Mouse (Mus musculus) neural tube, embryonic 11.5 days (tissue): Measurements from ENCODE around the gene Picalm. TPM values are rescaled to one million over a fixed set of nuclear protein-coding genes. Genes with fewer than 3 reads are reported as not detected.

Source experiments
- ATAC-seq: fragments of 200-750 bp; cut with Nextera tagmentation; 2 replicates; pipeline ENCODE4 v1.8.0; 2017; ENCODE audit warnings: moderate number of reproducible peaks, mild to moderate bottlenecking, moderate TSS enrichment, moderate library complexity; ENCODE audit not compliant: insufficient read depth, low FRiP score, low TSS enrichment
- DNase-seq: peaks from one replicate; pipeline ENCODE4 v3.0.0-alpha.2; 2015; ENCODE audit warnings: low spot score
- H3K27ac ChIP-seq: fragments of 300-500 bp; sonication (generic); 2 replicates; pipeline ENCODE4 v1.5.1; 2014; ENCODE audit warnings: low read depth, mild to moderate bottlenecking, low read length
- H3K27me3 ChIP-seq: fragments of 300-500 bp; sonication (generic); 2 replicates; pipeline ENCODE4 v1.6.1; 2014; ENCODE audit warnings: mild to moderate bottlenecking, low read length, mixed read lengths; ENCODE audit not compliant: control insufficient read depth, insufficient read depth
- H3K36me3 ChIP-seq: fragments of 300-500 bp; sonication (generic); 2 replicates; pipeline ENCODE4 v1.6.1; 2014; ENCODE audit warnings: mild to moderate bottlenecking, low read length, moderate library complexity, mixed read lengths; ENCODE audit not compliant: control insufficient read depth, insufficient read depth
- H3K4me1 ChIP-seq: fragments of 300-500 bp; sonication (generic); 2 replicates; pipeline ENCODE4 v1.6.1; 2014; ENCODE audit warnings: low read length, mixed read lengths; ENCODE audit not compliant: control insufficient read depth, insufficient read depth
- H3K4me2 ChIP-seq: fragments of 300-500 bp; sonication (generic); 2 replicates; pipeline ENCODE4 v1.6.1; 2014; ENCODE audit warnings: low read depth, mild to moderate bottlenecking, moderate library complexity
- H3K4me3 ChIP-seq: fragments of 300-500 bp; sonication (generic); 2 replicates; pipeline ENCODE4 v1.5.1; 2014; ENCODE audit warnings: low read depth, low read length
- H3K9ac ChIP-seq: fragments of 300-500 bp; sonication (generic); 2 replicates; pipeline ENCODE4 v1.6.1; 2014; ENCODE audit warnings: mild to moderate bottlenecking, low read length
- H3K9me3 ChIP-seq: fragments of 300-500 bp; sonication (generic); 2 replicates; pipeline ENCODE4 v1.6.1; 2016; ENCODE audit warnings: low read length; ENCODE audit not compliant: control insufficient read depth
- WGBS: fragments of 180-500 bp; shearing (Covaris S2); extraction: QIAGEN DNeasy Blood & Tissue Kit; methylation state at CpG from one replicate; pipeline ENCODE4 v1.1.7; 2014; 5-methylcytosine and 5-hydroxymethylcytosine counted together
- polyA plus RNA-seq: library from polyadenylated mRNA; unstranded; fragments of >200 nt; fragmentation: Nextera tagmentation; extraction: Ambion mirVana; gene quantifications from 2 replicates; pipeline ENCODE4 v1.2.1, GENCODE M21; 2014

Picalm gene
- polyA plus RNA-seq, 1 experiment from 2014 or later = 37.5 TPM

DNA sequence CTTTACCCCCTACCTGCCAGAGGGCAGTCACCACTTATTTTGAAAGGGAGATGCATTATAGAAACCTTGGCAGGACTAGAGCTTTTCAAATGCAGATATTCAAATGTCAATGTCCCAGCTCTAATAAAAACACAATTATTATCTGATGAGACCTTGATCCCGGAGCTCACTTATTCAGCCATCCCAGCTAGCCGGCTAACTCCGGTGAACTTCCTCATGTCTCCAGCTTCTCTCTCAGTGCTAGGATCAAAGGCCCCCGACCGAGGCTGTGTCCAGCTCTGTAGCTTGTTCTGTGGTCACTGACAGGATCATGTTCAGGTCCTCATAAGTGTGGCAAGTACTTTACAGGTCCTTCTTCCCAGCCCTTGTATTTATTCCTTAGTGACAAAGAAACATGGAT is 34.9 kb upstream of the Picalm start:
- Histone ChIP-seq H3K4me3 (no peak overlapping the region), H3K4me1 (no peaks in the 10 kb centered on the region), H3K4me2 (no peak overlapping the region), H3K27ac (no peak overlapping the region), H3K27me3 (no peaks in the 10 kb centered on the region), H3K9ac (no peak overlapping the region), H3K9me3 (no peaks in the 10 kb centered on the region), H3K36me3 (no peaks in the 10 kb centered on the region)
- 94% methylated on average over 5 of the region's 5 CpGs for WGBS
- ATAC-seq (no peak), DNase-seq (no peak)

DNA sequence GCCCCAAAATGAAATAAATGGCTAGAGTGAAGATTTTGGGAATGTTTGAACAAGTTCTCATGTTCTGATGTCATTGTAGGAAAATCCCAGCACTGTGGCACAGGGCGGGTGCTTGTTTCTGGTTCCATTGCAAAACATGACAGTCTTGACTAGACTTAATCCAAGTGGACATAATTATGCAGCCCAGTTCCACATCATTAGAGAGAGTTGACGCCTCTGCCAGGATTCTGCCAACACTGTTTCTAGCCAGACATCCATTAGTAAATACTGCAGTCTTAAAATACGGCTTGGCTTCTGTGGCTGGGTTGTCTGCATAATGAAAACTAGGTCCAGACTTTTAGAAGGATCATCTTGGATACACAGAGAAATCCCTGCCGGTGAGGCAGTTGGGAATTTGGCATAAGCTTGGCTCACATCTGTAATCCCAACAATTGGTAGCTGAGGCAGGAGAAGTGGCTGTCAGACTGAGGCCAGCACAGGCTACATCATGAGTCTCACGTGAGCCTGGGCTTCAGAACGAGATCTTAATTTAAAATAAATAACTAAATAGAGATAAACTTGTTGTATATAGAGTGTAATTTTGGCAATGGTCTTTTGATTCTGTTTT is 34.1 kb upstream of the Picalm start:
- no peak overlapping the region for H3K9ac ChIP-seq
- H3K27ac ChIP-seq = no peak overlapping the region
- DNase-seq (no peak), ATAC-seq (no peak)
- no peak overlapping the region for H3K4me3 ChIP-seq
- WGBS = 91% methylated on average over 6 of the region's 6 CpGs
- no peaks in the 10 kb centered on the region for H3K4me1 ChIP-seq
- H3K36me3 ChIP-seq = no peaks in the 10 kb centered on the region
- H3K27me3 ChIP-seq = no peaks in the 10 kb centered on the region
- H3K9me3 ChIP-seq = no peaks in the 10 kb centered on the region
- no peak overlapping the region for H3K4me2 ChIP-seq

DNA sequence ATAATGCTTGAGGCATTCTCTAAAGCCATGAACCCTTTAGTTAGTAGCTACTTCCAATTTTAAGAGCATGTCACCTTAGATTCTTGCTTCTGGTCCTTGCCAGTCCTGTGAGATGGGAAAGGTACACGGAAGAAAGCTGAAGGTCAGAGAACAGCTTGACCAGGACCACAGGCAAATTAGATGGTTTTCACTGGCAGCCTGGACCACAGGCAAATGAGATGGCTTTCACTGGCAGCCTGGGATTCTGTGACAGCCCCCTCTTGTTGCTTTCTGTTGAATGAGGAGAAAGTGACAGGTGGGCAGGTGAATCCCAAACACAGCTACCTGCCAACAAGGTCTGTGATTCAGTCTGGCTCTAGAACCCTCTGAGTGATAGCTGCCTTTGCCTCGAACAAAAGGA is 33.4 kb upstream of the Picalm start:
- Histone ChIP-seq H3K4me3 (no peak overlapping the region), H3K27ac (no peak overlapping the region), H3K4me1 (no peaks in the 10 kb centered on the region), H3K9me3 (no peaks in the 10 kb centered on the region), H3K9ac (no peak overlapping the region), H3K36me3 (no peaks in the 10 kb centered on the region), H3K27me3 (no peaks in the 10 kb centered on the region), H3K4me2 (no peak overlapping the region)
- 67% methylated on average over 2 of the region's 2 CpGs for WGBS
- no peak for DNase-seq
- no peak for ATAC-seq

DNA sequence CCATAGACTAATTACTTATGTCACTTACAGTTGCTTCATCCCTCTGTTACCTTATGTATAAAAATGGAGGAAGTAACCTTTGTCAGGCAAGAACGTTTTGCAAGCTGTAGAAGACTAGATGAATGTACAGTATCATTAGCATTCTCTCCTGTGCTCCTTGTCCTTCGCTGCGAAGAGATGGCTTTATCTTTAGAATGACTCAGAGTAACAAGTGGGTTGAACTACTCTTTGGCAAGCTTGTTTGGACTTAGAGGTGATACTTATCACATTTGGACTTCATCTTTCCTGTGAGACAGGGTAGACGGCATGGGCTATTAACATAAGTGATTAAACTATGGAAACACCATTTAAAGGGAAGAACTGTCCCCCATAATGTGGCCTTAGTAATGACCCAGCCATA is 31.8 kb upstream of the Picalm start:
- Histone ChIP-seq H3K9ac (no peak overlapping the region), H3K4me2 (no peak overlapping the region), H3K36me3 (no peaks in the 10 kb centered on the region), H3K4me3 (no peak overlapping the region), H3K4me1 (no peaks in the 10 kb centered on the region), H3K27ac (no peak overlapping the region), H3K27me3 (no peaks in the 10 kb centered on the region), H3K9me3 (no peaks in the 10 kb centered on the region)
- DNase-seq (no peak), ATAC-seq (no peak)
- WGBS = 82% methylated on average over 4 of the region's 4 CpGs

DNA sequence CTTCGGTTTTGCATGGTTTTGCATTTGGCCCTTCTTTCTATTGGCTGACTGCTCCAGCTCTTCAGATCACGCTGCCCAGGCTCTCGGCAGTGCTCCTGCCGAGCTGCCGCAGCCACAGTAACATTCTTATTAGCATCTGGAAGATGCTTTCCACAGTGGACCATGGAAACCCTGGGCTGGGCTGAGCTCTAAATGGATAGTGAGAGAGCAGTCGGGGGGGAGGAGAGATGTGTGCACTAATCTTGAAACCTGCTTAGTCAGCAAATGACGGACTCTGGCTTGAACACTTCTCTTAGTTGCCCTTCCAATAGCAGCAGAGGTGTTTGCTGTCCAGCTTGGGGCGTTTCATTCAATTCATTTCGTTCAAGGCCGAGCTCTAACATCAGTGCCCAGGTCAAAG is 30.8 kb upstream of the Picalm start:
- no peak for ATAC-seq
- no peaks in the 10 kb centered on the region for H3K9me3 ChIP-seq
- peak; percentile 11 for DNase-seq
- WGBS = 56% methylated on average over 10 of the region's 10 CpGs
- H3K36me3 ChIP-seq = no peaks in the 10 kb centered on the region
- H3K4me3 ChIP-seq = no peak overlapping the region
- no peak overlapping the region for H3K9ac ChIP-seq
- no peaks in the 10 kb centered on the region for H3K27me3 ChIP-seq
- no peaks in the 10 kb centered on the region for H3K4me1 ChIP-seq
- no peak overlapping the region for H3K27ac ChIP-seq
- no peak overlapping the region for H3K4me2 ChIP-seq

DNA sequence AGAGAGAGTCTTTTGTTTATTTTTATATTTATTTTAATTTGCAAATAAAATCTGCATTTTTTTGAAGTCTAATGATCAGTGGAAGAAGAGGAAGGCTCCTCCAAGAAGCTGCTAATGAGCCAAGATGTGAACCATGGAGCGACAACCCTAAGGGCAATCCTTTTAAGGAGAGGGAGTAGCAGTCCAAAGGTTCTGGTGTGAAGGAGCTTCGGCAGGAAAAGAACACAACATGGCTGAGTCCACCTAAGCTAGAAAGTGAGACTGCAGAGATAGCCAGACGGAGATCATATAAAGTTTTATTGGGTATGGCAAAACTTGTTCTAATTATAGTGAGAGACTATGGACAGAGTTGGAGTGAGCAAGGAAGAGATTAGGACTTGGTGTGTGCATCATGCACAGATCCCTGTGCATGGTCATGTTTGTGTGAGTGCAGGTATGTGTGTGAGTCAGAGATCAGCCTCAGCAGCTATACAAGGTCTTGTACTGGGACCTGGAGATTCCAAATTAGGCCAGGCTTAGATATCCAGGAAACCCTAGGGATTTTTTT is 29.3 kb upstream of the Picalm start:
- Histone ChIP-seq H3K4me3 (no peak overlapping the region), H3K27ac (no peak overlapping the region), H3K27me3 (no peaks in the 10 kb centered on the region), H3K4me2 (no peak overlapping the region), H3K4me1 (no peaks in the 10 kb centered on the region), H3K9ac (no peak overlapping the region), H3K36me3 (no peaks in the 10 kb centered on the region), H3K9me3 (no peaks in the 10 kb centered on the region)
- 85% methylated on average over 3 of the region's 3 CpGs for WGBS
- ATAC-seq (no peak), DNase-seq (no peak)

DNA sequence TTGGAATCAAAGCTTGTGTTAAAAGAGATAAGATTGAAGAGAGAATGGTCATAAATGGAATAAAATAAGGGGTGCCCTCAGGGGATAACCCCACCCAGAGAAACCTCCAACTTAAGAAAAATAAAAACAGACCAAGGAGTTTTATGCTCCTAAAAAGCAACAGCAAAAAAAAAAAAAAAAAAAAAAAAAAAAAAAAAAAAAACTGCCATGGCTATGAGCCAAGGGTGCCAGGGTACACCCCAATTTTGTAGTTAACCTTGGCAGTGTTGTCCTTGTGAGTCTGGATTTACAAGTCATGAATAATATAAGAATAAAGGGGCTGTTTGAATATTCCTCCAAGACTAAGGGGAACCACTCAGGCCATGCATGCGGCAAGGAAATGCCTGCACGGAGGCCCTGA is 13.9 kb upstream of the Picalm start:
- H3K9me3 ChIP-seq = no peaks in the 10 kb centered on the region
- H3K27me3 ChIP-seq = no peaks in the 10 kb centered on the region
- no peaks in the 10 kb centered on the region for H3K4me1 ChIP-seq
- H3K27ac ChIP-seq = no peak overlapping the region
- WGBS = 100% methylated on average over 2 of the region's 2 CpGs
- ATAC-seq (no peak), DNase-seq (no peak)
- H3K4me3 ChIP-seq = no peak overlapping the region
- no peak overlapping the region for H3K9ac ChIP-seq
- no peak overlapping the region for H3K4me2 ChIP-seq
- no peaks in the 10 kb centered on the region for H3K36me3 ChIP-seq

DNA sequence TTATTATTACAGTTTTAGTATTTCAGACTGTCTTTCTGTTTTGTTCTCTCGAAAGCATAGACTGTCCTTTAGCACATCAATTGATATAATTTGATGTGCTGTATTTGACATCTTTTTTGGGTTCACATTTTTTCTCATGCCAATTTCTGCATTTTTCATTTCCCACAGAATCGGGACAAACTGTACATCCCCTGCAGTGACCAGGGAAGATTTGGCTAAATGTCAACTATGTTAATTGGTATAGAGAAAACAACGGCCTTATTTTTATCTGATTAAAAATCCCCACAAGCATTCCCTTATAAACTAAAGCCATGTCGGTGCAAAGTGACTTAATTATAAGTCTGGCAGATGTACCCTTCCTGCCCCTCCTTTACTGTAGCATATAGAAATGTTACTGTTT is 9.9 kb upstream of the Picalm start:
- Histone ChIP-seq H3K27ac (no peak overlapping the region), H3K9ac (no peak overlapping the region), H3K4me3 (no peak overlapping the region), H3K27me3 (no peaks in the 10 kb centered on the region), H3K4me2 (no peak overlapping the region), H3K9me3 (no peaks in the 10 kb centered on the region), H3K36me3 (no peaks in the 10 kb centered on the region), H3K4me1 (no peaks in the 10 kb centered on the region)
- ATAC-seq = no peak
- no peak for DNase-seq
- WGBS = 89% methylated on average over 4 of the region's 4 CpGs

DNA sequence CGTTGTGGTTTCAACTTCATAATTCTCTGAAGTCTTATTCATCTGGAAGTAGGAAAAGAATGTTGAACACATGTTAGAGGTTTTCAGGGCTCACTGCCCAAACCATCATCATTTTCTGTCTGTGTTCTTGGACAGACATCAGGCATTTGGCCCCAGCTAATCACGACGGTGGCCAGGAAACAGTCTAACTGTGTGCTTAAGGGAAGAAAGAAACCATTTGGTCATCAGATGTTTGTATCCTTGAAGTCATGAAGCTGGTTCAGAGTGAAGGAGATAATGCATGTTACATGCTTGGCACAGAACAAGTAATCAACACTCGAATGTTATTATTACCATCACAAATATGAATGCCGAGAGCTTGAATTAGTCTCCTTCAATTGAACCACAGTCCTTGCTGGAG is 5.0 kb upstream of the Picalm start:
- H3K4me3 ChIP-seq = no peak overlapping the region
- H3K4me1 ChIP-seq = 0 out of 2 replicates have a peak, but pooled peaks cover 2% of the 10 kb centered on the region
- H3K27ac ChIP-seq = no peak overlapping the region
- H3K9me3 ChIP-seq = no peaks in the 10 kb centered on the region
- H3K4me2 ChIP-seq = no peak overlapping the region
- ATAC-seq (no peak), DNase-seq (no peak)
- H3K36me3 ChIP-seq = no peaks in the 10 kb centered on the region
- H3K9ac ChIP-seq = no peak overlapping the region
- H3K27me3 ChIP-seq = no peaks in the 10 kb centered on the region
- 89% methylated on average over 5 of the region's 5 CpGs for WGBS
